ENCODE assay signal across 18 mouse cellular contexts in the genomic region with DNA sequence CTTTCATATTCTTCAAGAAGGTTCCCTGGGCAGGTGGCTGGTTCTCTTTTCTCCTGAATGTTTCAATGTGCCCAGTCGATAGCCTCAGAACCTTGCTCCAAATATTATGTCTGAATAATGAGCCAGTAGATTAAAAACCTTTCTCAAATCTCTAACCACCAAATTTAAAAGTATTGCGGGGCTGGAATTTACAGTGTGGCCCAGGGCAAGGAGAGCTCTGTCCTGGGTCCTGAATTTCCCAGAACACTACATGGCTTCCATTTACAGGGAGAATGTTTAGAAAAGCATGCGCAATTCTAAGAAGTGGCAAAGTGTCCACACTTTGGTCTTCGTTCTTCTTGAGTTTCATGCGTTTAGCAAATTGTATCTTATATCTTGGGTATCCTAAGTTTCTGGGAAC.
DNase-seq lines count a peak whose midpoint lies in the region; ATAC-seq lines count a peak whose summit lies in the region.
"Had no signal": no experiment of that assay in that cellular context is flagged by ENCODE, and none has a peak within 500 bp of the region (broad histone marks: within the 10 kb centered on the region; RNA-seq: fewer than 3 reads in every experiment).

No protein-coding gene starts in this region.

- peaks cover 3% of the 10 kb centered on the region; the same call in 1 of the 2 replicates for H3K9me3 ChIP-seq in kidney, embryonic 14.5 days (ENCODE audit: control insufficient read depth, low read length)
- H3K9me3 ChIP-seq: embryonic facial prominence, embryonic 13.5 days; neural tube, embryonic 13.5 days had no signal

- H3K9ac ChIP-seq in kidney, embryonic 14.5 days (ENCODE audit: low read depth, low read length): no peak overlapping the region
- H3K9ac ChIP-seq: embryonic facial prominence, embryonic 13.5 days; neural tube, embryonic 13.5 days had no signal

- H3K4me3 ChIP-seq in kidney, embryonic 14.5 days (ENCODE audit: low read length): no peak overlapping the region
- H3K4me3 ChIP-seq: embryonic facial prominence, embryonic 13.5 days; neural tube, embryonic 13.5 days had no signal

- no peak overlapping the region for H3K27ac ChIP-seq in kidney, embryonic 14.5 days (ENCODE audit: low read depth, low read length)
- H3K27ac ChIP-seq: embryonic facial prominence, embryonic 13.5 days; macrophage; neural tube, embryonic 13.5 days had no signal

- ATAC-seq in kidney, embryonic 14.5 days (ENCODE audit: low FRiP score, low TSS enrichment): no peak
- ATAC-seq: activated CD4-positive, CD25-positive, alpha-beta regulatory T cell, adult 4 months; hindbrain, embryonic 16.5 days had no signal

- H3K36me3 ChIP-seq in kidney, embryonic 14.5 days (ENCODE audit: control insufficient read depth, insufficient read depth, low read length): no peaks in the 10 kb centered on the region
- H3K36me3 ChIP-seq: embryonic facial prominence, embryonic 13.5 days; G1E; neural tube, embryonic 13.5 days had no signal

- H3K4me2 ChIP-seq in kidney, embryonic 14.5 days (replicated peaks; ENCODE audit: low read depth, low read length): no peak overlapping the region
- H3K4me2 ChIP-seq: embryonic facial prominence, embryonic 13.5 days; liver, embryonic 11.5 days; neural tube, embryonic 13.5 days had no signal

- 0 out of 2 replicates have a peak, but pooled peaks cover 12% of the 10 kb centered on the region for H3K4me1 ChIP-seq in kidney, embryonic 14.5 days (ENCODE audit: control insufficient read depth, insufficient read depth, low read length)

- DNase-seq in embryo, embryonic 10 days (ENCODE audit: low spot score): peak; percentile 53
- no peak for DNase-seq in embryo, embryonic 9.5 days (ENCODE audit: extremely low spot score)
- peak; percentile 35 for DNase-seq in kidney, postnatal 14 days
- DNase-seq in ES-CJ7 (ENCODE audit: low read depth, low spot score): peak; percentile 18
- peak; percentile 65 for DNase-seq in embryo, embryonic 11 days
- DNase-seq in thymus, adult 18-20 months: no peak
- no peak for DNase-seq in liver
- DNase-seq: B cell, adult 2 months; cerebellum, adult 8-10 months; spleen, adult 18-20 months had no signal

- WGBS in kidney, embryonic 14.5 days: 51% methylated on average over 5 of the region's 5 CpGs

- H3K27me3 ChIP-seq in kidney, embryonic 14.5 days (ENCODE audit: control insufficient read depth, insufficient read depth, low read length): no peaks in the 10 kb centered on the region
- H3K27me3 ChIP-seq: embryonic facial prominence, embryonic 13.5 days; neural tube, embryonic 13.5 days had no signal

Comparison
In these comparisons a context has a peak if more than half of its experiments do, and no peak if none do; other contexts are left out.
1. DNase-seq: peak in embryo, embryonic 10 days (single experiment), kidney, postnatal 14 days (single experiment), ES-CJ7 (single experiment) and embryo, embryonic 11 days (single experiment); none in embryo, embryonic 9.5 days (single experiment), thymus, adult 18-20 months (0 of 2) and liver (single experiment).